Mouse (Mus musculus) liver, adult 2 months (tissue): Measurements from ENCODE around the gene 4933430I17Rik. TPM values are rescaled to one million over a fixed set of nuclear protein-coding genes. Genes with fewer than 3 reads are reported as not detected.

ENCODE experiments used
- DNase-seq: peaks from one replicate; pipeline ENCODE4 v3.0.0-alpha.2; 2011; ENCODE audit warnings: low read depth, low spot score; ENCODE audit errors: extremely low read depth
- H3K27ac ChIP-seq: fragments of 200-500 bp; replicated peaks from 2 replicates; pipeline ENCODE4 v1.5.1; 2012; ENCODE audit warnings: low read depth, mild to moderate bottlenecking, control low read depth, inconsistent platforms, low read length; ENCODE audit not compliant: insufficient read depth
- H3K27me3 ChIP-seq: fragments of 200-500 bp; 2 replicates; pipeline ENCODE4 v1.6.1; 2012; ENCODE audit warnings: mild to moderate bottlenecking, moderate library complexity, low read length, inconsistent platforms; ENCODE audit not compliant: control insufficient read depth, insufficient read depth
- H3K36me3 ChIP-seq: fragments of 200-500 bp; 2 replicates; pipeline ENCODE4 v1.6.1; 2012; ENCODE audit warnings: low read length, inconsistent platforms; ENCODE audit not compliant: control insufficient read depth, insufficient read depth
- H3K4me1 ChIP-seq: fragments of 200-500 bp; 2 replicates; pipeline ENCODE4 v1.6.1; 2011; ENCODE audit warnings: low read length; ENCODE audit not compliant: control insufficient read depth, insufficient read depth
- H3K4me3 ChIP-seq: fragments of 200-500 bp; 2 replicates; pipeline ENCODE4 v1.5.1; 2011; ENCODE audit warnings: low read depth, mild to moderate bottlenecking, control low read depth, low read length, moderate library complexity; ENCODE audit not compliant: insufficient read depth
- H3K79me2 ChIP-seq: fragments of 200-500 bp; 2 replicates; pipeline ENCODE4 v1.6.1; 2012; ENCODE audit warnings: inconsistent platforms, mild to moderate bottlenecking, low read length, moderate library complexity; ENCODE audit not compliant: control insufficient read depth, insufficient read depth
- H3K9ac ChIP-seq: fragments of 200-500 bp; 2 replicates; pipeline ENCODE4 v1.6.1; 2012; ENCODE audit warnings: low read depth, mild to moderate bottlenecking, control low read depth, inconsistent platforms, low read length
- CTCF ChIP-seq: fragments of 200-500 bp; IDR thresholded peaks from 2 replicates; pipeline ENCODE4 v1.5.1; 2011; ENCODE audit warnings: low read depth, low read length, control low read depth
- POLR2A ChIP-seq: fragments of 200-500 bp; IDR thresholded peaks from 2 replicates; pipeline ENCODE4 v1.6.1; 2011; ENCODE audit warnings: low read length, control low read depth; ENCODE audit not compliant: insufficient read depth; ENCODE audit errors: extremely low read depth
- WGBS: fragments of 180-500 bp; shearing (Covaris S2); methylation state at CpG from one replicate; pipeline ENCODE4 v1.1.7; 2018; 5-methylcytosine and 5-hydroxymethylcytosine counted together
- polyA plus RNA-seq: library from polyadenylated mRNA; depleted of rRNA; stranded (reverse); fragments of >200 nt; gene quantifications from 2 replicates; pipeline ENCODE4 v1.2.3, GENCODE M21; 2012
- total RNA-seq: library from RNA; depleted of rRNA; stranded (reverse); fragments of >200 nt; gene quantifications from 2 replicates; pipeline ENCODE4 v1.2.3, GENCODE M21; 2014

The 4933430I17Rik gene
- total and polyA plus RNA-seq, 2 experiments, result not detected

- 76% methylated on average over 5 of the region's 5 CpGs for WGBS
- TF ChIP-seq CTCF, result no peak
- TF ChIP-seq POLR2A, result no peak
- H3K4me1 ChIP-seq, result no peaks in the 10 kb centered on the region
Observed at GRCm38 (mm10) chr4:62569603-62570002, 44.4 kb downstream of the 4933430I17Rik start.

DNA sequence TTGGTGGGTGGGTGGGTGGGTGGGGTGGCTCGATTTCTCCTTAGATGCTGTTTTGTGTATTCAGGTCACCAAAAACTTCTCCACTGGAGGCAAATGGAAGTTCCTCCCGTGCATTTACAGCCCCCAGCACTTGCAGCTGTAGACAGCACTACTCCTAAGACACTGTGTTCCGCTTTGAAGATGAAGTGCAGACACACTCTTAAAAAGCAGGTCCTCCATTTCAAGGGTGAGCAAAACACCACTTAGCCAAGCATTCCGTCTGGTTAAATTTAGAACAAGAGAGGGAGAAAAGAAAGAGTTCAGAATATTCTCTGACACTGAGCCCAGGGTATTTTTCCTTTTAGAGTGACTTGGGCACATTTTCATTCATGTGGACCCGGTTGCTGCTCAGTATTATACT lies 44.9 kb downstream of the 4933430I17Rik start:
- Histone ChIP-seq H3K36me3 (no peaks in the 10 kb centered on the region), H3K4me3 (no peak overlapping the region), H3K79me2 (no peaks in the 10 kb centered on the region), H3K27me3 (no peaks in the 10 kb centered on the region), H3K4me1 (no peaks in the 10 kb centered on the region), H3K27ac (no peak overlapping the region), H3K9ac (no peak overlapping the region)
- 79% methylated on average over 5 of the region's 5 CpGs for WGBS
- TF ChIP-seq CTCF (no peak), POLR2A (no peak)
- DNase-seq, result no peak

More at GRCm38 (mm10) chr4:62569603-62570002, 44.4 kb downstream of the 4933430I17Rik start:
- Histone ChIP-seq H3K9ac (no peak overlapping the region), H3K79me2 (no peaks in the 10 kb centered on the region), H3K36me3 (no peaks in the 10 kb centered on the region), H3K27me3 (no peaks in the 10 kb centered on the region), H3K27ac (no peak overlapping the region), H3K4me3 (no peak overlapping the region)
- DNase-seq, result no peak

- Histone ChIP-seq H3K4me3 (no peak overlapping the region; the same call in 1 of the 2 replicates), H3K4me1 (no peaks in the 10 kb centered on the region; the same call in 1 of the 2 replicates), H3K27ac (no peak overlapping the region), H3K9ac (peak overlapping the region; percentile 8; the same call in 1 of the 2 replicates), H3K27me3 (no peaks in the 10 kb centered on the region), H3K36me3 (no peaks in the 10 kb centered on the region), H3K79me2 (no peaks in the 10 kb centered on the region)
- DNase-seq, result no peak
- WGBS, result 44% methylated on average over 18 of the region's 18 CpGs
- TF ChIP-seq POLR2A, result no peak
- TF ChIP-seq CTCF, result no peak
Observed at GRCm38 (mm10) chr4:62582365-62583264, 57.4 kb downstream of the 4933430I17Rik start.

- TF ChIP-seq CTCF (no peak), POLR2A (no peak)
- Histone ChIP-seq H3K27ac (no peak overlapping the region), H3K9ac (peak overlapping the region; percentile 8; the same call in 1 of the 2 replicates), H3K36me3 (no peaks in the 10 kb centered on the region), H3K79me2 (no peaks in the 10 kb centered on the region), H3K27me3 (no peaks in the 10 kb centered on the region), H3K4me1 (no peaks in the 10 kb centered on the region; the same call in 1 of the 2 replicates), H3K4me3 (peak overlapping the region; percentile 53; the same call in 1 of the 2 replicates)
- 6% methylated on average over 42 of the region's 42 CpGs for WGBS
- no peak for DNase-seq
Observed at GRCm38 (mm10) chr4:62583265-62584092, 58.3 kb downstream of the 4933430I17Rik start.

DNA sequence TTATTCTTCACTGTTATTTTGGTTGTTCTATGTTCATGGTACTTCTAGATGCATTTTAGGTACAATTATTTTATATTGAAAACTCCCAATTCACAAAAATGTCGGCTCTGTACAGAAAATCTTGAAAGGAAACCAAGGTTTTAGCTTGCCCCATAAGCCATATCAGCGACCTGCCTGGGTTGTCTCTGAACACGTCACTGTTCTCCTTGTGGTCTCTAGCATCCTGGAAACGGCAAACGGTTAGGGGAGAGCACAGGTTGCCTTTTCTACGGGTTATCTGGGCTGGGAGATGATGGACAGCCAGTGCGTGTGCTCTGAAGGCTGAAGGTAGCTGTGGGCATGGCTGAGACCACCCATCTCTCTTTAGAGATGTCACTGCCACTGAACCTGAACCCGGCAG lies 61.9 kb downstream of the 4933430I17Rik start:
- Histone ChIP-seq H3K27me3 (no peaks in the 10 kb centered on the region), H3K4me1 (no peaks in the 10 kb centered on the region; the same call in 1 of the 2 replicates), H3K9ac (no peak overlapping the region), H3K36me3 (no peaks in the 10 kb centered on the region), H3K4me3 (no peak overlapping the region), H3K27ac (no peak overlapping the region), H3K79me2 (no peaks in the 10 kb centered on the region)
- WGBS, result 84% methylated on average over 8 of the region's 8 CpGs
- no peak for DNase-seq
- TF ChIP-seq POLR2A, result no peak
- TF ChIP-seq CTCF, result no peak
